Mouse (Mus musculus): Measurements from ENCODE around the gene Gm28230. TPM values are rescaled to one million over a fixed set of nuclear protein-coding genes. Genes with fewer than 3 reads are reported as not detected.

The Gm28230 gene
- total RNA-seq, 1 experiment from 2014 or later: 1.7 TPM

DNA sequence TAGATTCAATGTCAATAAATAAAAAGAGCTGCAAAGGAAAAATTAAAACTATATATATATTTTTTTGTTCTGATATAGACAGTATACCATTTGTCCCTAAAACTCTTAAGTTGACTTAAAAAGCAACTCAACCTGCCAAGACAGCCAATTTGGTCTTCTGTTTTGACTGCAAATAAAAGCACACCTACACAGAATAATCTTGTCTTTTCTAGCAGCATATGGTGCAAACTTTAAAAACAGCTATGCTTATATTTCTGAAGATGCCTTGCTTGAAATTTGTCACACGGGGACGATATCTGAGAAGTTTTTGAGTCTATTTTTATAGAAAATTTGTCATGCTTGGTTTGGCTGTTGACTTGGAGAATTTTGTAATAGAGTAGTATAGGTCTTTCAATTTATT lies 47.8 kb downstream of the Gm28230 start:
- DNase-seq: no peak

DNA sequence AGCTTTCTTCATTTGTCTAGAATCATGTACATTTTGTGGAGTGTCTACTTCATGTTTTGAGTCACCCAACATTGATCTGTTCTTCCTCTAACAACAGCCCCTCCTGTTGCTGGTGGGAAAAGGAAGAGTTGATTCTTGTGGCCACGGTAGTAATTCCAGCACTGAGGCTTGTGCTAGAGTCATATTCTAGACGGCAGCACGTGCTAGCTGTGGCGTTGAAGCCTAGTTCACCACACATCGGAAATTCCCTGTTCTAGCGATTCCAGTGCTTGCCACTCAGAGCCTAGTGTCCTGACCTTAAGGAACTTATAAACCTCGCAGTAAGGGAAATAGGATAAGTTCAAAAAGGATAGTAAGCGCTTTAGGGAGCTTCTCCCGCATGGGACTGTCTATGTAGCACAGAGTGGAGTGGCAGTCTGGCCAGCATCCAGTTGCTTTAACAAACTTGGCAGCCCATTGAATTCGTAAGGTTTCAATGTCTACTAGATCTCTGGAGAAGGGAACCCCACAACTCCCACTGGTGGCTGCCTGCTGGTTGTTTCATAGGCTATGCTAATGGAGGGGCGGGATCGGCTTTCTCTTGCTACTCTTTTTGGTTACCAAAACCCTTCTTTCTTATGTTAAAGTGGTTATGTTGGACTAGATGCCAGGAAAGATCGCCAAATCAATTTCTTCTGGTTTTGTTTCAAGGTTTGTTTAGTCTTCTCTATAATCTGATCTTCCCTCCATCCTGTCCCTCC lies 51.2 kb downstream of the Gm28230 start:
- DNase-seq: peak; percentile 15

DNA sequence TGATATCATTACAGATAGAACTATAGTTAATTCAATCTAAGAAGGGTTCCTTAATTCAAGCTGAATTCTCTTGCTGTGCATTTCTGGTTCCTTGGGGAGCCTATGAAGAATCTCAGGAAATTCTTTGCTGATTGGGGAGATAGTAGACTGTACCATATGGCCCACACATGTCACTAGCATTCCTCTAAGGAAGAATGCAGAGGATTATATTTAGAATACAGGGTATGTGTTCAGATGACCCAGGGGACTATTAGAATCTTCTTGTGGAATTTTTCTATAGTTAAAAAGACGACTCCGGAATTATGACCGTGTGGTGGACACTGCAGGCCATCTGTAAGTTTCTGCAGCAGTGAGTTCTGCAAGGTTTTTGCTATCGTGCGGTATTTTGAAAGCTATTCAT lies 54.9 kb downstream of the Gm28230 start:
- no peak for DNase-seq

DNA sequence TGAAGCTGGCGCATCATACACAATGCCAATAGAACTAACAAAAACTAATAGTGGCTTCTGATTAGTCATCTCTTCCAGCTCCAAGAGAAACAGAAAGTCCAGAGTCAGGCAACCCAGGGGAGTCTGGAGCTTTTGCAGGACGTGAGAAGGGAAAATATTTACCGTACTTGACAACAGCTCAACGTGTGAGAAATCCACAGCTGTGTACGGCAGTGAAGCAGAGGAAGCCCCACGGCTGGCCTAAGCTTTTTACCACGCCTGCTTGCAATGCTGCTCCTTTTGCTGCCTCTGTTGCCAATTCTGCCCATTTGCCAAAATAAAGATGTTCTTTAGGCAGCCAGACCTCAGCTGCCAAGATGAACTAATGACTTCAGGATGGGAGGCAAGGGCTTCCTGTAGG lies 69.0 kb downstream of the Gm28230 start:
- DNase-seq: no peak

Small RNAs within 50 kb of the gene (microRNA-seq; reads per million reads assigned to microRNA genes)
- gene Gm44463: 0 reads per million in 2 experiments
- 14,973 to 18,108 reads per million in 2 experiments for gene Mir10b

Other genes with a start within 250 kb of the Gm28230 start
- 12.8 and 13.5 TPM in 2 replicates for gene Lnpk, start 147.3 kb upstream of the Gm28230 start, total RNA-seq (2021)
- gene Evx2, start 67.2 kb upstream of the Gm28230 start, total RNA-seq (2021): not detected in 2 replicates
- not detected in 2 replicates for gene Hoxd13, start 58.4 kb upstream of the Gm28230 start, total RNA-seq (2021)
- gene Hoxd12, start 51.7 kb upstream of the Gm28230 start, total RNA-seq (2021): not detected in 2 replicates
- gene Hoxd11, start 47.2 kb upstream of the Gm28230 start, total RNA-seq (2021): not detected in 2 replicates
- 0.71 TPM in 1 of 2 replicates, not detected in the other for gene Hoxd10, start 34.8 kb upstream of the Gm28230 start, total RNA-seq (2021)
- 3.8 and 5.8 TPM in 2 replicates for gene Hoxd9, start 29.0 kb upstream of the Gm28230 start, total RNA-seq (2021)
- gene Hoxd8, start 22.1 kb upstream of the Gm28230 start, total RNA-seq (2021): 24.6 and 24.9 TPM in 2 replicates
- gene Hoxd3, start 14.8 kb upstream of the Gm28230 start, total RNA-seq (2021): 0.85 and 0.98 TPM in 2 replicates
- 13.9 and 17.8 TPM in 2 replicates for gene Hoxd4, start 14.8 kb upstream of the Gm28230 start, total RNA-seq (2021)
- not detected in 2 replicates for gene Hoxd1, start 36.3 kb downstream of the Gm28230 start, total RNA-seq (2021)
- gene Mtx2, start 99.1 kb downstream of the Gm28230 start, total RNA-seq (2021): 99.7 and 107 TPM in 2 replicates